Mouse (Mus musculus): ENCODE measurements at regions not wholly inside any gene's neighbourhood (a gene's known extent, or its start where the extent isn't known, plus 50 kb on each side); places are given as distances from the start of the nearest gene placed in this dataset.

DNA sequence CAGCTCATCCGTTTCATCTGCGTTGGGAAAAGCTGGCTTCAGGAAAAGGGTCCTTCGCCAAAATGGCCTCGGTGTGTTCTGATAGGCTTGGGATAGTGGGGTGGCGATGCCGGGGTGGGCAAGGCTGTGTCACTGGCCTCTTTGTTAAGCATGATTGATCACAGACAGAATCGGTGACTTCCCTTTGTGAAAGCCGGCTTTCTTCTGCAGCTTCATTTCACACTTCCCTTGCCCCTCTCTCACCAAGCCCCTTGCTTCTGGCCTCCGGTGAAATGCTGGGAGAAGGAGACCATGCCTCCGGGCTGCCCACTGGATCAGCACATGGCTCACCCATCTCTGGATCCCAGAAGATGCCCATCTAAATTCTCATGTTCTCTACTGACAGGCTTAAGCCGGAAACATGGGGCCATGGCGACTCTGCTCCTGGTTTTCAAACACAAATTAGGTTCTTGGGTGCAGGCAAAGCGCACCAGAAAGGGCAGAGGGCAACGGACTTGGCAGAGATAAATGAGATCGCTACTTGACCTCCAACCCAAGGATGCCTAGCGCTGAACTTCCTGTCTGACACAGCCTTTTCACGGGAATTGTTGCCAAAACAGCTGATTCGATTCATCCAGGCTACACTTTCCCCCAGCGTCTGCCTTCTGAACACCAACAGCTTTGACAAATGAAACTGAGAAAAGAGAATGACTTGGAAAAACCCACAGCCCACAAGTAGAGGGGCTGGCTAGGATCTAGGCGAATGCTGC is 392.7 kb upstream of the Spred2 start:
- ATAC-seq (ENCODE audit: insufficient read depth, low FRiP score, low read depth) = no peak
- H3K27me3 ChIP-seq (replicated peaks) = no peaks in the 10 kb centered on the region
- H3K4me2 ChIP-seq = no peak overlapping the region; the same call in 1 of the 2 replicates
- no peak overlapping the region for H3K4me3 ChIP-seq (replicated peaks)
- no peaks in the 10 kb centered on the region for H3K36me3 ChIP-seq
- no peak overlapping the region for H3K9ac ChIP-seq
- 0 out of 2 replicates have a peak, but pooled peaks cover 3% of the 10 kb centered on the region for H3K4me1 ChIP-seq
- WGBS = 26% methylated on average over 20 of the region's 20 CpGs
- no peak overlapping the region for H3K27ac ChIP-seq
- no peaks in the 10 kb centered on the region for H3K9me3 ChIP-seq

DNA sequence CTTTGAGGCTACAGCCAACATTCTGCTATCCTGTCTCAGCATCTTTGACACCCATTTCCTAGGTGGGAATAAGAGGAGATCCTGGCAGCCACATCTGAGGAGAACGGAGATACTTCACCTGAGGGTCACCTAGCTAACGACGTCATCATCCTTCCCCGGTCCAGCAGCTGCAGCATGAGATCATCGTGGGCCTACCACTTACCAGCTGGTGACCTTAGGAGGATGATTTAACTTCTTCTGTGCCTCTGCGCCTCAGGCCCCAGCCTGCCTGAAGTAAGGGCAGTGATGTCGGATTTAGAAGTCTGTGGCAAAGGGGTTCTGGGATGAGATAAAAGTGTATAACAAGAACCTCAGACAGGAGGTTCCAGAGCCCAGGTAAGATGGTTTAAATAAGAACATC is 391.3 kb upstream of the Spred2 start:
- H3K9ac ChIP-seq = no peak overlapping the region
- no peak for ATAC-seq (ENCODE audit: insufficient read depth, low FRiP score, low read depth)
- H3K27me3 ChIP-seq (replicated peaks) = no peaks in the 10 kb centered on the region
- no peaks in the 10 kb centered on the region for H3K36me3 ChIP-seq
- H3K9me3 ChIP-seq = no peaks in the 10 kb centered on the region
- H3K4me1 ChIP-seq = 0 out of 2 replicates have a peak, but pooled peaks cover 3% of the 10 kb centered on the region
- WGBS = 77% methylated on average over 7 of the region's 7 CpGs
- H3K4me3 ChIP-seq (replicated peaks) = no peak overlapping the region
- H3K27ac ChIP-seq = no peak overlapping the region
- no peak overlapping the region for H3K4me2 ChIP-seq

DNA sequence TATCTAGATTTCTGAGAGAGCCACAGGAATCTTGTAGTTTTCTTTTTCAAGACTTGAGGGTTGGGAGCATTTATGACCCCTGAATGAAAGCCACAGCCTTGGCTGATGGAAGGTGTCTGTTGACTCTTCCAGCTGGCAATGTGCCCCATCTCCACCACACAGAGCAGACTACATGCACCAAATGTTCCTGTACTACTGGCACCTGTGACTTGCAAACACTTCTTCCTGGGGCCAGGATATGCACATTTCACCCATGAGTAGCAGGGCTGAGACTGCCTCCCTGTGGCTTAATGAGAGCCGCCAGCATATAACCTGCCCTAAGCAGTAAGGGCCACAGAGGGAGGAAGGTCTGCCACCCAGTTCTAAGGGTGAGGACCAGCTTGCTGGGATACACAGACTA is 390.5 kb upstream of the Spred2 start:
- WGBS = 66% methylated on average over 1 of the region's 1 CpGs
- Histone ChIP-seq H3K9ac (no peak overlapping the region), H3K4me1 (0 out of 2 replicates have a peak, but pooled peaks cover 3% of the 10 kb centered on the region), H3K27ac (no peak overlapping the region), H3K9me3 (no peaks in the 10 kb centered on the region), H3K36me3 (no peaks in the 10 kb centered on the region), H3K27me3 (replicated peaks) (no peaks in the 10 kb centered on the region), H3K4me2 (no peak overlapping the region), H3K4me3 (replicated peaks) (no peak overlapping the region)
- ATAC-seq (ENCODE audit: insufficient read depth, low FRiP score, low read depth) = no peak

DNA sequence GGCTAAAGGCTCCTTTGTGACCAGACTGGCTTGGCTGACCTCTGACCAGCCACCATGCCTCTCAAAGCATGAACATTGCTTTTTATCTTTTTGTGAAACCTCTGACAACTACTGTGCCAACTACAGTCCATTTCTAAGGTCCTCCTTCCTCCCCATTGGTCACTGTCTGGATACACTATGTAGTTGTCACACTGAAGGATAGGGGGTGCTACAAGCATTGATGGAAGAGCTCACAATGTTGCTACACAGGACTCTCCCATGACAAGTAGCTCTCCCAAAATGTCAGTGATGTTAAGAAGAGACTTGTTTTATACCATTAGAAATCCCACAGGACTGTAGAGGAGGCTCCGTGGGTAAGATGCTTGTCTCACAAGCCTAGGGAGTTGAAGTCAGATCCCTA is 389.0 kb upstream of the Spred2 start:
- Histone ChIP-seq H3K4me3 (replicated peaks) (no peak overlapping the region), H3K27ac (no peak overlapping the region), H3K4me1 (0 out of 2 replicates have a peak, but pooled peaks cover 3% of the 10 kb centered on the region), H3K9me3 (no peaks in the 10 kb centered on the region), H3K4me2 (no peak overlapping the region), H3K27me3 (replicated peaks) (no peaks in the 10 kb centered on the region), H3K9ac (no peak overlapping the region), H3K36me3 (no peaks in the 10 kb centered on the region)
- no peak for ATAC-seq (ENCODE audit: insufficient read depth, low FRiP score, low read depth)
- 77% methylated on average over 1 of the region's 1 CpGs for WGBS

DNA sequence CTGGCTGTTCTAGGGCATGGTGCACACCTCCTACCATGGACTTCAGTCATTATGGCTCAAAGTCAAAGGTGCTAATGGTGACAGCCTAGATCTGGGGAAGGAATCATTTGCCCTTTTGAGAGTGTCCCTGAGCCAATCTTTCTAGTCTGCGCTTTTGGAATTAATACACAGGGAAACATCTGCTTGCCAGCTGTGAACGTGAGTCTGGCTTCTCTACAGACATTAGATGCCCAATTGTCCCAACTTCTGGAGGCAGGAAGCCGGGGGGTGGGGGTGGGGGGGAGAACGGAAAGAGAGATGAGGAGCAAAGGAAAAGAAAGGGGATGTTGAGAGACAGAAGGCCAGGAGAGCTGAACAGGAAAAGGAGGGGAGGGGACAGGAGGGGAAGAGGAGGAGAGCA is 377.9 kb upstream of the Spred2 start:
- no peak for ATAC-seq (ENCODE audit: insufficient read depth, low FRiP score, low read depth)
- H3K27me3 ChIP-seq (replicated peaks) = no peaks in the 10 kb centered on the region
- no peak overlapping the region for H3K4me2 ChIP-seq
- H3K9ac ChIP-seq = no peak overlapping the region
- H3K27ac ChIP-seq = no peak overlapping the region
- H3K9me3 ChIP-seq = no peaks in the 10 kb centered on the region
- no peak overlapping the region for H3K4me3 ChIP-seq (replicated peaks)
- no peaks in the 10 kb centered on the region for H3K4me1 ChIP-seq
- 68% methylated on average over 4 of the region's 4 CpGs for WGBS
- H3K36me3 ChIP-seq = no peaks in the 10 kb centered on the region

DNA sequence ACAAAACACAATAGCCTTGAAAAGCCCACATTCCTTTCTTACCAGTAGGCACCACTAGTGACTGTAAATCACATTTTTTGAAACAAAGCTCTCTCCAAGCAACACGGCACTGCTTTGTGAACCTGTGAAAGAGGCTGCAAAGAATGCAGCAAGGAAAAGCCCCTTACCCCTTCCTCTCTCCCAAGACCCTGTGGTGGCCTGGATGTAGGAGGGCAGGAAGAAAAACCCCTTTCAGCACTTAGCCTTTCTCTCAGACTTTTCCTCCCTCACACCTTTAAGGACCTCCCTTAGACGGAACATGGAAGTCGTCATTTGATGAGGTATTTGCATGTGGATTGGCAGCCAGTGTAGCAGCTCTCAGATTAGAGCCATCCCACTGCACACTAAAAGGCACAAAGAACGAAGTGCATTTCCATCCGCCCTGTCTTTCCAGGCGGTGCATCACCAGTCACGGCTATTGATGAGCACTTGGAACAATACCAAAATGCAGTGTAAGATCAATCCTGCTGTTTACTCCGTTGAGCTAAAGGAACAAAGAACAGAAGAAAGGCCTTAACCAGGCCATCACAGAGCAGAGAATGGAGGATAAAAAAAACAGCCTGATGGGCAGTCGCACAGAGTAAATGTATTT is 369.7 kb upstream of the Spred2 start:
- Histone ChIP-seq H3K27me3 (replicated peaks) (no peaks in the 10 kb centered on the region), H3K36me3 (no peaks in the 10 kb centered on the region), H3K4me3 (replicated peaks) (no peak overlapping the region), H3K9me3 (no peaks in the 10 kb centered on the region), H3K4me1 (no peaks in the 10 kb centered on the region), H3K9ac (no peak overlapping the region), H3K4me2 (no peak overlapping the region), H3K27ac (no peak overlapping the region)
- ATAC-seq (ENCODE audit: insufficient read depth, low FRiP score, low read depth) = no peak
- WGBS = 64% methylated on average over 9 of the region's 9 CpGs

DNA sequence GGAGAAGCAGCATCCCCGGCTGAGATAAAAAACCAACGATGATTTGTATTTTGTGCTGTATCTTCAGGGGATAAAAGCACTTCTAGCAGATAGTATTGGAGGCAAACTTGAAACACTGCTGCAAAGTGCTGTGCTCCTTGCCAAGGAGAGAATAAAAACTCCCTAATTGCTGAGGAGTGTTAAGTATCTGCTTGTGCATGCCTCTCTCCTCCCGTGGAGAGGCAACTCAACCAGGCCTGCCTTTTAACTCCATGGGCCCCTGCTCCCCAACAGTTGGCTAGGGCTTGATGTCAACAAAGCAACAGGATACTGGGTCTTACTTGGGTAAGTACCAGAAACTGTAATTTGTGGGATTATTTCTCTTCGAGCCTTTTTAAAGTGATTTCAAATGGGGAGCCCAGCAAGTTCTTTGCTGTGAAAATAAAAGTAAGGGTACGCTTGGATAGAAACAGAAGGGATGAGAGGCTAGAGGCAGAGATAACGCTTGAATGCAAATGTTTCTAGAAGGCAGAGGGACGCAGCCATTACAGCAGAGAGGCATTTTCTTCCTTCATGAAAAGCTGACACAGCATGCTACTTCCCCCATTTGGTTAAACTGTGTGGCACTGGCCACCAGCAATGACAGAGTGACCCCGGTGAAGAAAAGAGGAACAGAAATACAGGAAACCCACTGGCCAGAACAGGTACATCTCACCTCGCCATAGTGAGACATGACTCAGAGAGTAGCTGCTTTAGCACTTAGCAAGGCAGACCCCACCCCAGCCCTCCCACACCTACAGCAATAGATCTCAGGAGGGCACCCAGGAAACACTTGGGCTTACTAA is 369.0 kb upstream of the Spred2 start:
- Histone ChIP-seq H3K27ac (no peak overlapping the region), H3K36me3 (no peaks in the 10 kb centered on the region), H3K9ac (no peak overlapping the region), H3K4me1 (no peaks in the 10 kb centered on the region), H3K27me3 (replicated peaks) (no peaks in the 10 kb centered on the region), H3K9me3 (no peaks in the 10 kb centered on the region), H3K4me2 (no peak overlapping the region), H3K4me3 (replicated peaks) (no peak overlapping the region)
- 73% methylated on average over 9 of the region's 9 CpGs for WGBS
- no peak for ATAC-seq (ENCODE audit: insufficient read depth, low FRiP score, low read depth)

DNA sequence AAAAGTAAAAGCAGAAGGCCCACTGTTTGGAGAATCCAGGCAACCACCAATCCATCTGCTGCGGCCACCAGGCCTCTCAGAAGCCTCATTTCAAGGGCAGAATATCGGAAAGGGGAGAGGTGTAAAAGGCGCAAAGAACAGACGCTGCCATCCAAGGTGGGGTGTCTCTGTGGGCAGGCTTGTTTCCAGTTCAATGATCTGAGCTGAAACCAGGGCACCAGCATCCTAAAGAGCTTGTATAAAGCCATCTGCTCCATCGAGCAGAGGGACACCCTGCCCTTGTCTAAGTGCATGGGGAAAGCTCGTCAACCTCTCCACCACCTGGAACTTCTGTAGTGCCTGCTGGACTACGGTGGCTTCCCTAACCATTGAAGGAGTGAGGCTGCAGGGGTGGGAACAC is 363.7 kb upstream of the Spred2 start:
- Histone ChIP-seq H3K4me3 (replicated peaks) (no peak overlapping the region), H3K27ac (no peak overlapping the region), H3K36me3 (no peaks in the 10 kb centered on the region), H3K4me1 (no peaks in the 10 kb centered on the region), H3K4me2 (no peak overlapping the region), H3K9ac (no peak overlapping the region), H3K9me3 (no peaks in the 10 kb centered on the region), H3K27me3 (replicated peaks) (no peaks in the 10 kb centered on the region)
- WGBS = 85% methylated on average over 7 of the region's 7 CpGs
- ATAC-seq (ENCODE audit: insufficient read depth, low FRiP score, low read depth) = no peak

DNA sequence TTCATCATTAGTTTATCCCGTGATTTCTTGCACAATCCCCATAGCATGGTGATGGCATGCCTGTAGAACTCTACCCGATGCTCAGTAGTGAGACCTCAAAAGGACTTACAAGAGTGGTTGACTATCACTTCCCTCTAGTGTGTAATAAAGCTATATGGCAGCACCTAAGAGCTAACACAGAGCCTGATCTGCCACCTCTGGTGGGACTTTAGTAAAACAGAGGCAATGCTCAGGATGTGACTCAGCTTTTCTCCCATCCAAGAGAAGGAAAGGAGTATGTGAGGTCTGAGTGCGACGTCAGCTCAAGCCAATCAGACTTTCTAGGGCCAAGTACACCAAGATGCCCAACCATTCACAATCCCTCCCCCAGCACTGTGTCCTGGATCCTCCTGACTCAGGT is 361.5 kb upstream of the Spred2 start:
- no peaks in the 10 kb centered on the region for H3K27me3 ChIP-seq (replicated peaks)
- H3K27ac ChIP-seq = no peak overlapping the region
- H3K9me3 ChIP-seq = no peaks in the 10 kb centered on the region
- no peak overlapping the region for H3K4me2 ChIP-seq
- no peak overlapping the region for H3K9ac ChIP-seq
- ATAC-seq (ENCODE audit: insufficient read depth, low FRiP score, low read depth) = no peak
- H3K4me1 ChIP-seq = no peaks in the 10 kb centered on the region
- 83% methylated on average over 4 of the region's 4 CpGs for WGBS
- H3K4me3 ChIP-seq (replicated peaks) = no peak overlapping the region
- no peaks in the 10 kb centered on the region for H3K36me3 ChIP-seq

DNA sequence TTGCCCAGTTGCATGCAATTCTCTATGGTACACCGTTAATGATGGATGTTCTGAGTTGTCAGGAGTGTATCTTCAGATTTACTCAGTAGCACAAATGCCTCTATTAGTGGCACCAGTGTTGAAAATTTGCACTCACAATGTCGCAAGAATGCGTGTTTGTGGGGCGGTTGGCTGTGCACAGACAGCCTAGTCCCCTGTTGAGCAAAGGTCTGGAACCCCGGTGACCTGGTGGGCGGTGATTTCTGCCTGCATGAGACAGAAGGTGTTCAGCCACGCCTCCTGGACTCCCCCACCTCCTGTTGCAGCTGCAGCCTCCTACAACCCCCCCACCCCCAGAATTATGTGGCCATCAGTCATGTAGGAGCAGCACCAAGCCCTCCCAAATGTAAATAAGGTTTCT is 338.9 kb upstream of the Spred2 start:
- no peaks in the 10 kb centered on the region for H3K4me1 ChIP-seq
- H3K4me3 ChIP-seq (replicated peaks) = no peak overlapping the region
- H3K27ac ChIP-seq = no peak overlapping the region
- no peak overlapping the region for H3K9ac ChIP-seq
- no peak for ATAC-seq (ENCODE audit: insufficient read depth, low FRiP score, low read depth)
- 65% methylated on average over 7 of the region's 7 CpGs for WGBS
- H3K9me3 ChIP-seq = no peaks in the 10 kb centered on the region
- H3K4me2 ChIP-seq = no peak overlapping the region
- H3K27me3 ChIP-seq (replicated peaks) = no peaks in the 10 kb centered on the region
- H3K36me3 ChIP-seq = no peaks in the 10 kb centered on the region

DNA sequence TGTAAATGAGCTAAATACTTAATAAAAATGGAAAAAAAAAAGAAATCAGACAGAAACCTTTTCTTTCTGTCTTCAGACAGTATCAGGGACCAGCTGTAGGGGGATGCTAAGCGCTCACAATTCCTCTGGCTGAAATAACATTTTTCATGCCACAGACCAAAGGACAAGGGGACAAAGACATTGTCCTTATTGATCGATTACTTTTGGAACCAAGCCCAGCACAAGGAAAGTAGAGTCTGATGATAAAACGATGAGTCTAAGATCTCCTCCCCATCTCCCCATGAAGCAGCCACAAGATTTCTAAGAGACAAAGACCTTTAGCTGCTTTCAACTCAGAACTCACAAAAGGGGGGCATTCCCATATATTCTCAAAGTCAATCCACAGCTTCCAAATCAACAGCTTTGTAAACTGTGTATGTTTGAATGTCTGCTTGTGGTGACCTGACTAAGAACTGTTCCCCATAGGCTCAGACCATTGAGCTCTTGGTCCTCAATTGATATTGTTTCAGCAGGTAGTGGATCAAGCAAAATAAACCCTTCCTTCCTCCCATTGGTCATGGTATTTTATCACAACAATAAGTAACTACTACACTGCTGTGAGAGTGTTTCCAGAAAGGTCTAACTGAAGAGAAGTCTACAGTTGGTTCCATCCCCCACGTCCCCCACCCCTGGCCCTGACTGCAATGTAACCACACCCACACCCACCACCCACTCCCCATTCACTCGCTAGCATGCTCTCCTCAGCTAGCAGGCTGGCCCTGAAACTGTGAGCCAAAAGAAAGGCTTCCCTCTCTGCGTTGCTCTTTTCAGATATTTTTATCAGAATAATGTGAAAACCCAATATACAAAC is 331.4 kb upstream of the Spred2 start:
- Histone ChIP-seq H3K27me3 (replicated peaks) (no peaks in the 10 kb centered on the region), H3K9me3 (no peaks in the 10 kb centered on the region), H3K4me3 (replicated peaks) (no peak overlapping the region), H3K27ac (no peak overlapping the region), H3K36me3 (no peaks in the 10 kb centered on the region), H3K9ac (no peak overlapping the region), H3K4me1 (no peaks in the 10 kb centered on the region), H3K4me2 (no peak overlapping the region)
- ATAC-seq (ENCODE audit: insufficient read depth, low FRiP score, low read depth) = no peak
- 76% methylated on average over 6 of the region's 6 CpGs for whole genome bisulfite sequencing

Measured in stomach, embryonic 15.5 days (tissue).